Mouse (Mus musculus) right cerebral cortex, postnatal 4 days (tissue): Measurements from ENCODE around the gene Pepd.
"Not testable (repeated sequence)": the region's sequence is repeated elsewhere in the genome, so short reads cannot be mapped to it uniquely, and the experiment has no call there.

Source experiments
- DNase-seq: peaks from one replicate; pipeline ENCODE4 v3.0.0-alpha.2; 2022

Gene Pepd

GRCm38 (mm10) chr7:34933142-34933541 lies 21.0 kb downstream of the Pepd start:
- no peak for DNase-seq

GRCm38 (mm10) chr7:34936347-34936746 lies 24.2 kb downstream of the Pepd start:
- DNase-seq = no peak

- no peak for DNase-seq
Measured at GRCm38 (mm10) chr7:34938636-34939261, 26.6 kb downstream of the Pepd start.

GRCm38 (mm10) chr7:34939262-34939951 lies 27.2 kb downstream of the Pepd start:
- no peak for DNase-seq

- no peak for DNase-seq
Measured at GRCm38 (mm10) chr7:34939952-34940312, 27.8 kb downstream of the Pepd start.

GRCm38 (mm10) chr7:34943581-34944123 lies 31.5 kb downstream of the Pepd start:
- DNase-seq = no peak

DNA sequence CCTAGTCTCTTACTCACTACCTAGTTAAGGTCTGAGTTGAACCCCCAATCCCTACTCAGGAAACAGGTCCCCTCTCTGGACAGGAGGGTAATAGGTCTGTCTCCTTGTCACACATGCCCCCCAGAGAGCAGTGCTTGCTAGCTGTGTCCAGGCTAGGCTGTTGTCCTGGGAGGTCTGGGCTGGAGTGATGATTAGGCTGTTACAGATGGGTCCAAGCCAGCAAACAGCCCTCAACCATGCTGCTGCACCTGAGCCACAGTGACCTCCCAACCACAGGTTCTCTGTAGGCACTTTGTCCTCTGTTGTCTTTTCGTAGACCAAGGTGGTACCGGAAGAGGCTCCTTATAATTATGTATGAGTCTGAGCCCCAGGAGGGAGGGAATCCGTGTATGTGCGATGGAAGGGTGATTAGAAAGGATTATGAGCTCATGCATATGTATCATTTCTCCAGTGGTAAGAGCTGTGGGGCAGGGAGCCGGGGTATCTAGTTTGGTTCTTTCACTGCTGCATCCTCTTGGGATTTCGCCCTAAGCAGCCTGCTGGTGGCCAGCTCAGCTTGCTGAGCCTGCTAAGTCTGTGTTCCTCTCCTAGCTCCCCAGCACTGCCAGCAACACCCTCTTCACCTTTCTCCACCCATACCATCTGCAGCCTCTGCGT lies 34.2 kb downstream of the Pepd start:
- DNase-seq = no peak

DNA sequence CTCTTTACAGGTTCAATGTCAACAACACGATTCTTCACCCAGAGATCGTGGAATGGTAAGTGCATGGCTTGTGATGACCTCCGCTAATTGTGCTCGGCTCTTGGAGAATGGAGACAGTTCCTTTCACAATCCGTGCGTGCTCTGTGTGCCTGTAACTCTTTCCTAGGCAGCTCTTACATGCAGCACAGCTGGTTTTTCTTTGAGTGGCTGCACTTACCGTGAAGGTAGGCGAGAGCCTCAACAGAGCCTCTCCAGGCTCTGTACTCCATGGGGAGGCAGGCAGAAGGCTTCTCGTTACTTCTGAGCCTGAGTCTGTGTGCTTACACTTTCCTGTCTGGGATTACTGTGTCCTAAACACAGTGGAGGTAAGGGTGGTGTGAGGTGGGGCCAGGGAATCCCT lies 42.4 kb downstream of the Pepd start:
- no peak for DNase-seq

DNA sequence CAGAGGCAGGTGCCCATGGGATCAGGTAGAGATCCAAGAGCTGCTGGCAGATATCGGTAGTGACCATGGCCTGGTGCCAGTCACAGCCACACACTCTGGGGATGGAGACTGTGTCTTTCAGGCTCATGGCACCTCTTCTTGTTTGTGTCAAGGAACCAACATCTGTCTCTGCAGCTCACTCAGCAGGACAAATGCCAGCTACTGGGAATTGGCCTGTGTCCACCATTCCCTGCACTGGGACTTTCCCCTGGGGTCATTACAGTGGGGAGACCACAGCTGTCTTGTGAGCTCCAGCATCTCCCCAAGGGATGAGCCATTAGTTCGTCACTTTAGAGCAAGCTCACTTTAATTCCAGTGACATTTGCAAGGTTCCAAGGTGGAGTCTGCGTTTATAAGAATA lies 43.1 kb downstream of the Pepd start:
- no peak for DNase-seq

DNA sequence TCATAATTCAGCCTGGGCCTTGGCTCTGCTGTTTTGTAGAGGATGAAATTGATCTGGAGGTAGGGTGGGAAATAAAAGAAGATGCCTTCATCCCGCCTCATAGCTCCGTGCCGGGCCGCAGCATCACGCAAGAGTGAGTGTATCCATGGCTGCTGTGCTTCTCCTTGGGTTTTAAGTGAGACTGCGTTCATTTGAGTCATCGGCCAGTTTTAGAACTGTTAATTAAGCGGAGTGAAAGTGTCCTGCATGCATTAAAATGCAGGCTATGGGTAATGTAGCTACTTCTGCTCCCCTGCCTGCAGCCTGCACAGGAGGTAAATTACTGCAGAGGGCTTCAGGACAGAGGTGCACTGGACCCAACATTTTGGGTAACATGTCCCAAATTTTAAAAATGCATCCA lies 45.0 kb downstream of the Pepd start:
- no peak for DNase-seq

DNA sequence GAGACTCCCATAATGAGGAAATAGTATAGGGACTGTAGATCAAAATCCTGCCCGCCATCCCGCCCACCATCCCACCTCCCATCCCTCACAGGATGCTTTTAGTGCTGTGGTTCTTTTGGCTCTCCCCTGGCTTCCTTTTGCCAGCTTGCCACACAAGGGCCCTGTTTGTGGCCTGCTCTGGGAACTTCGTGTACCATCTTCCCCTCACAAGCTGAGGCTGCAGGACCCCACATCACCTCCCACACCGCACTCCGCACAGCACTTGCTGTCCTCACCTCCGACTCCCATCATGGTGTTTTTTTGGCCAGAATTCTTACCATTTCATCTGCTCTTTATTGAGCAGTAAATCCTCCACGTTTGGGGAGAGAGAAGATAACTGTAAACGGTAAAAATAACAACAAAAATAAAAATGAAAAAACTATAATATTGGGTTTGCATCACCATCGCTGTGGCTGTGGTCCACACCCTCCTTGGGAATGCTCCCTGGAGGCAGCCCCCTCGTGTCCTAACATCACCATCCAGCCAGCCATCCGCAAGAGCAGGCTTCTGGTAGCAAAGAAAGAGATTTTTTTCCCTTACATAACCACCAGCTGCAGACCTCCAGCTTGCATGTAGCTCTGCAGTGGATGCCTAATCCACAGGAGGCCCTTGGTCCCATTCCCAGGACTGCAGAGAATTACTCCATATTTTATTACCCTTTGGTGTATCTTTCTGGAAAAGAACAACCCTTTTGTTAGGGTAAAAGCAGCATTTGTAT lies 51.9 kb downstream of the Pepd start:
- DNase-seq = no peak

- DNase-seq = no peak
Measured at GRCm38 (mm10) chr7:34967362-34967761, 55.2 kb downstream of the Pepd start.

GRCm38 (mm10) chr7:34968749-34969433 lies 56.7 kb downstream of the Pepd start:
- no peak for DNase-seq

DNA sequence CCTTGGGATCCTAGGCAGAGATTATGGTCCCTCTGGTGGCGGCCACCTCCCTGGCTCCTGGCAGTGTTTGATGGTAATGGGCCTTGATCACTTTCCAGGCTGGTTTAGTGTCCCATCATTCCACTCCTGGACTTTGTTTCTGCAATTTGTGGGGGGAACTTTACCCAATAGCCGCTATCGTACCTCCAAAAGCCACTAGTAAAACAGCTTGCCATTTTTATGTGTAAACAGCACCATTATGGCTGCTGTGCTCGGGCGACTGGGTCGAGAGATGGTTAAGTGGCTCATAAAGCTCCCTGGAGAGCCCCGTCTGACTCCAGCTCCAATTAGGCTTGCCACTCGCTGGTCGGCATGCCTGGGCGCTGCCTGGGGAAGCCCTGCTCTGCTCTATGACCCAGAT lies 59.6 kb downstream of the Pepd start:
- no peak for DNase-seq

- no peak for DNase-seq
Measured at GRCm38 (mm10) chr7:34972990-34973440, 60.8 kb downstream of the Pepd start.

GRCm38 (mm10) chr7:34973877-34974276 lies 61.7 kb downstream of the Pepd start:
- no peak for DNase-seq

DNA sequence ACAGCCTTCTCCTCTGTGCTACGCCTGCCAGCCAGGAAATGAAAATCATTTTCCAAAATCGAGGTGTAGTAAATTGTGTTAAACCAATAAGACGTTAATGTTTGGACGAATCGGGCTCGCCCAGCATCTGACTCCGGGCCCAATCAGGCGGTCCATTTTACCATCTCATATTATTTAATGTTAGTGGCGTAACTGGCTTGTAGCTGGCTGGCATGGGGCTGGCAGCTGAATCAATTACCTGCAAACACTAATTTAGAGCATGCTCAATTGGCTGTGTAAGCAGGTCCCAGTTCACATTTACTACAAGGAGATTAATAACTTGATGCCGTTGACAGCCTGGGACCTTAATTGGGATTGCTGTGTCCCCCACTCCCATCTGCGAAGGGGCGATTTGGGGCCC lies 63.7 kb downstream of the Pepd start:
- DNase-seq = no peak

GRCm38 (mm10) chr7:34977403-34977802 lies 65.2 kb downstream of the Pepd start:
- DNase-seq = no peak

DNA sequence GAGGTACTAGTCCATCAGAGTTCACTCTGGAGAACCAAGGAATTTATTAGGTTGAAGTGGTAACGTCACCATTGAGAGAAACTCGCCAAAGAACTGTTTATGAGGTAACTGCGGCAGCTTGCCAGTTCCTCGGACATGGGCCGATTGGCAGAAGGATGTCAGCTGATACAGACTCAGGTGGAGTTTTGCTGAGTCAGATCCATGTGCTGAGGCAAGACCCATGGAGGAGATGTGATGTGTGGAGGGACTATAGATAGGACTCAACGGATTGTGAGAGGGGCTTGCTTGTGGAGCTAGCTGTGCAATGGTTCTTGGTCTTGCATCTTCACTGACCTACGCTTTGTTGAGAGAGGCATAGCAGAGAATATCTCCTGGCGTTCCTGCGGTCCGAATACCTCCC lies 69.6 kb downstream of the Pepd start:
- no peak for DNase-seq

- DNase-seq = not testable (repeated sequence)
Measured at GRCm38 (mm10) chr7:34982372-34982771, 70.2 kb downstream of the Pepd start.

DNA sequence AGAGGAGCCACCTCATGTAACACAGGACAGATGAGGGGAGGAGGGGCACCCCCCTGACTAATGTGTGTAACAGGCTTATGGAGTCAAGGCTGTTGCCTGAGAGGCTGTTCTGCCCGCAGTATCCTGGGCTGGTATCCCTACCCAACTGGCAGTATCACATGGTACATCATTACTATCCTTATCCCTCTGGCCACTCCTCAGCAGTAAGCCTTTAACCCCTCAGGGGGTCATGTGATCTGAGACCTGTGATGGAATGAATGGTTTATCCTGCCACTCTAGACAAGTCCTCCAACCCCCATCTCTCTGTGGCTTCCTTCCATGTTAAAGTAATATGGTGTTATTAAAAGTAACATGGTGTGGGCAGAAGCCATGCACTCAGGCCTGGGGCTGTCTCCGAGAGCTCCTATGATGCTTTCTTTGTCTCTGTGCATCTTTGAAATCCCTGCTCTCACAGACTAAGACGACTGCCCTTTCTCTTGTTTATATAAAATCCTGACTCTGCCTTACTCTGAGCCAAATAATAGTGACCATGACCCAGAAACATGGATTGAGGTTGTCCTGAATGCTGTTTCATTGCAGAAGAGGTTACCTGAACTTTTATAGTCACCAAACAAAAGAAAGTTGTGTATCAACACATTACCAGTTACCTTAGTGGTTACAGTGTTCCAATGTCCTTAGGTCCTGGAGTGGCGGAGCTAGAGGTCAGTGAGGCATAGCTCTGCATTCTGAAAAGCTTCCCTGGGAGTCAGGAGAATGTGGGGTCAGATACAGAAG lies 71.7 kb downstream of the Pepd start:
- DNase-seq = no peak
